Mouse (Mus musculus) C2C12 (cell line): ENCODE measurements at regions not wholly inside any gene's neighbourhood (a gene's known extent, or its start where the extent isn't known, plus 50 kb on each side); places are given as distances from the start of the nearest gene placed in this dataset.
"Not testable (repeated sequence)": the region's sequence is repeated elsewhere in the genome, so short reads cannot be mapped to it uniquely, and the experiment has no call there.

Experiments used
- H3K27me3 ChIP-seq: one replicate; pipeline ENCODE4 v1.6.1; 2011; ENCODE audit not compliant: control insufficient read depth, insufficient read depth, insufficient read length
- H3K36me3 ChIP-seq: one replicate; pipeline ENCODE4 v1.6.1; 2011; ENCODE audit not compliant: control insufficient read depth, insufficient read depth
- H3K4me3 ChIP-seq: one replicate; pipeline ENCODE4 v1.5.1; 2011; ENCODE audit warnings: mild to moderate bottlenecking, control low read depth; ENCODE audit not compliant: poor library complexity, insufficient read depth, severe bottlenecking
- H3K79me2 ChIP-seq: one replicate; pipeline ENCODE4 v1.6.1; 2011; ENCODE audit not compliant: control insufficient read depth, insufficient read depth
- H3K79me3 ChIP-seq: one replicate; pipeline ENCODE4 v1.6.1; 2011; ENCODE audit warnings: low read depth, control low read depth
- H3ac ChIP-seq: one replicate; pipeline ENCODE3; 2011; ENCODE audit warnings: low read depth; ENCODE audit not compliant: control insufficient read depth, insufficient read length
- CEBPB ChIP-seq: IDR thresholded peaks from one replicate; pipeline ENCODE4 v1.6.1; 2011; ENCODE audit warnings: low read depth, mild to moderate bottlenecking, control low read depth, moderate library complexity
- CTCF ChIP-seq: IDR thresholded peaks from one replicate; pipeline ENCODE4 v1.5.1; 2011; ENCODE audit not compliant: control insufficient read depth, insufficient read depth, insufficient read length
- FOSL1 ChIP-seq: IDR thresholded peaks from one replicate; pipeline ENCODE4 v1.8.0; 2011; ENCODE audit warnings: mild to moderate bottlenecking, low read length; ENCODE audit not compliant: poor library complexity, insufficient read depth, severe bottlenecking
- MAX ChIP-seq: IDR thresholded peaks from one replicate; pipeline ENCODE4 v1.6.1; 2011; ENCODE audit warnings: mild to moderate bottlenecking, control low read depth
- MYOD1 ChIP-seq: IDR thresholded peaks from one replicate; pipeline ENCODE4 v1.6.1; 2011; ENCODE audit warnings: low read depth; ENCODE audit not compliant: control insufficient read depth, insufficient read length
- MYOG ChIP-seq: IDR thresholded peaks from one replicate; pipeline ENCODE4 v1.6.1; 2011; ENCODE audit not compliant: control insufficient read depth, insufficient read length; ENCODE audit errors: extremely low read depth
- USF1 ChIP-seq: IDR thresholded peaks from one replicate; pipeline ENCODE4 v1.6.1; 2011; ENCODE audit warnings: low read depth, mild to moderate bottlenecking, control low read depth, moderate library complexity

DNA sequence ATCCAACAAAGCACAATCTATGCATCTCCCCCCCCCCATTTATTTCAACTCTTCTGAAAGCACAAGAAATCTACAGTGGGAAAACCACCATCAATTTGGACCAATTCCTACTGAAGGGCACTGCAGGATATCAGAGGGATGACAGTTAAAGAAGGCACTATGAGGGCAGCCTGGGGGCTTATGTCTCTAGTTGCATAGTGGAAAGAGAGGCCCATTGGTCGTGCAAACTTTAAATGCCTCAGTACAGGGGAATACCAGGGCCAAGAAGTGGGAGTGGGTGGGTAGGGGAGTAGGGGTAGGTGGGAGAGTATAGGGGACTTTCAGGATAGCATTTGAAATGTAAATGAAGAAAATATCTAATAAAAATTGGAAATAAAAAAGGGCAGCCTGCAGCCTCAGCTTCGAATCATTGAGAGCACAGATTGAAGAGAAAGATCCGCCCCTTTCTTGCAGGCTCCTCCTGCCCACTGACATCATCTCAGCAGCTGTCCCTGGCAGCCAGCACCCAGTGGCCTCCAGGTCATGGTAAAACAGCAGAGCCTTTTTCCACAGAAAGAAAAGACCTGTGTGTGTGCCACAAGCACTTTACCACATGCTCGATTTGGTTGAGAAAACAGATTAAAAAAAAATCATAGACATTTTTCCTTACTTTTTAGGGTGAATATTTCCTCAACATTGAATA, 571.6 kb upstream of the Adamts5 start:
- no peaks in the 10 kb centered on the region for H3K79me2 ChIP-seq
- H3K36me3 ChIP-seq: no peaks in the 10 kb centered on the region
- H3ac ChIP-seq: no peak overlapping the region
- no peaks in the 10 kb centered on the region for H3K79me3 ChIP-seq
- no peak for TF ChIP-seq USF1
- TF ChIP-seq MYOG: no peak
- no peak for TF ChIP-seq FOSL1
- TF ChIP-seq CTCF: no peak
- TF ChIP-seq CEBPB: no peak
- TF ChIP-seq MAX: no peak
- TF ChIP-seq MYOD1: no peak
- no peaks in the 10 kb centered on the region for H3K27me3 ChIP-seq
- no peak overlapping the region for H3K4me3 ChIP-seq

DNA sequence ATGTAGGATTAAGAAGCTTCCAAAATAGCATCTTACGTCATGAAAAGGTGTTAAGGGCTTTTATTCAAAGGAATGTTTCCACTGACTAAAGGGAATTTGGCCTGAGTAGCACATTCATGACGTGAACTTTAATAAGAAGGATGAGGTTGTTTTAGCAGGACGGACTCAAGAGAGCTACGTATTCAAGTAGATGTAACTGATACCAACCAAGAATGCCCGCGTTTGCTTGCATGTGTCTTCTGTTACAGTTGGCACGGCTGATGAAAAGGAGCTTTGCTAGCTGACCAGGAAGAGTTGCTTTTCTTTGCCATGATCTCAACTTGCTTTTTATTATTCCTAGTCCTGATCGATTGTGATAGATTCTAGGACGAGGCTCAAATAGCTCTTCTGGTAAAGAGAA, 559.4 kb upstream of the Adamts5 start:
- Histone ChIP-seq H3K79me3 (no peaks in the 10 kb centered on the region), H3K27me3 (no peaks in the 10 kb centered on the region), H3ac (no peak overlapping the region), H3K79me2 (no peaks in the 10 kb centered on the region), H3K4me3 (no peak overlapping the region), H3K36me3 (no peaks in the 10 kb centered on the region)
- TF ChIP-seq MYOG (no peak), MAX (no peak), CTCF (no peak), CEBPB (no peak), MYOD1 (no peak), FOSL1 (no peak), USF1 (no peak)

DNA sequence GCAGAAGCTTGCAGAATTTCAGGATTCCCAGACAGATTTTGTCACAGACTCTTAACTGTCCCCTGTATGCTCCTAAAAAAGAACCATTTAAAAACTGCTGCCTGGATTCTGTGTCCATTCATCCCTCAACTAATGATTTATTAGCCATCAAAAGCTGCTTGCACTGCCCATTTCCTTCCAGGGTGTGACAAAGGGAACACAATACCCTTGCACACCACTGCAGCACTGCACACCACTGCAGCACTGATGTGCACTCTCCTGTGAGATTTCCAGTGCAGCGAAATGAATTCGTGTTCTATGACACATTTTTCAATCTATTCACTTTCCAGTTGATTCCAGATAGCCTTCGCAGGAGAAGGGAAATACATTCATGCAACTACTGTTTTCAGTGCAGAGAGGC, 555.0 kb upstream of the Adamts5 start:
- Histone ChIP-seq H3K4me3 (no peak overlapping the region), H3K27me3 (no peaks in the 10 kb centered on the region), H3K79me2 (no peaks in the 10 kb centered on the region), H3ac (no peak overlapping the region), H3K36me3 (no peaks in the 10 kb centered on the region), H3K79me3 (no peaks in the 10 kb centered on the region)
- TF ChIP-seq FOSL1: no peak
- no peak for TF ChIP-seq USF1
- TF ChIP-seq MYOD1: no peak
- TF ChIP-seq MYOG: no peak
- TF ChIP-seq CTCF: no peak
- no peak for TF ChIP-seq CEBPB
- no peak for TF ChIP-seq MAX

DNA sequence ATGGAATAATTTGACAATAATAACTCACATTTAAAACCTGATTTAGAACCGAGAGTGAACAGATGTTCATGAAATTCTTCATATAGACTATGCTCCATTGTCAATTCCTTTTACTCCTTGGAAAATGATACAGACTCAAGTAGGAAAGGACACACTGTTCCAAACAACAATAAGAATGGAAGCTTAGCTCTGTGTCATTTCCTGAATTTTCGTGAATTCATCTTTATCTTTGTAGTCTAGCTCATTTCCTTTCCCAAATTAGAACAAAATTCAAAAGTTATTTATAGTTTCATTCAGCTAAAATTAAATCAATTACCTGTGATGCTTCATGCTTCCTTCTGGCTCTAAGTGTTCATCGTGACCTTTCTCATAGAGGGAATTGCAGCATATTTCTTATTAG, 553.2 kb upstream of the Adamts5 start:
- no peak overlapping the region for H3ac ChIP-seq
- no peak overlapping the region for H3K4me3 ChIP-seq
- H3K79me3 ChIP-seq: no peaks in the 10 kb centered on the region
- no peak for TF ChIP-seq CTCF
- TF ChIP-seq MYOD1: no peak
- TF ChIP-seq CEBPB: no peak
- no peak for TF ChIP-seq USF1
- no peaks in the 10 kb centered on the region for H3K27me3 ChIP-seq
- no peaks in the 10 kb centered on the region for H3K79me2 ChIP-seq
- H3K36me3 ChIP-seq: no peaks in the 10 kb centered on the region

DNA sequence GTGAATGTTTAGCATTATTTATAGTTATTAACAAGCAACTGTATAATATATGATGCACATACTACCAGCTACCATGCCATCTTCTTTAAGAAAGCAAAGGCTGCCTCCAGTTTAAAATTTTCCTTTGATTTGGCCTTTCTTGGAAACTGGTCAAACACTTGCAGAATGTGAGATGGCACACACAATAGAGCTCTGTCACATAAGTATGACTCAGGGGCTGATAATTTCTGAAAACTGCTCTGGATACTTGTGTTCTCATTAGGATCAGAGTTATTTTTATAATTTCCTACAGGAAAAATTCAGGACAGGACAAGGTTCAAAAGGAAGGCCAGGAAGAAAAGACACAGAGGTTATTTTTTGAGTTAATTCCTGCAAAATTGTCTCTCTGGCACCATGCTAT, 552.4 kb upstream of the Adamts5 start:
- no peak overlapping the region for H3K4me3 ChIP-seq
- no peaks in the 10 kb centered on the region for H3K79me2 ChIP-seq
- no peaks in the 10 kb centered on the region for H3K27me3 ChIP-seq
- no peaks in the 10 kb centered on the region for H3K36me3 ChIP-seq
- H3K79me3 ChIP-seq: no peaks in the 10 kb centered on the region
- TF ChIP-seq MYOG: no peak
- no peak for TF ChIP-seq MYOD1
- no peak for TF ChIP-seq USF1
- no peak for TF ChIP-seq FOSL1
- no peak for TF ChIP-seq CEBPB
- no peak overlapping the region for H3ac ChIP-seq

DNA sequence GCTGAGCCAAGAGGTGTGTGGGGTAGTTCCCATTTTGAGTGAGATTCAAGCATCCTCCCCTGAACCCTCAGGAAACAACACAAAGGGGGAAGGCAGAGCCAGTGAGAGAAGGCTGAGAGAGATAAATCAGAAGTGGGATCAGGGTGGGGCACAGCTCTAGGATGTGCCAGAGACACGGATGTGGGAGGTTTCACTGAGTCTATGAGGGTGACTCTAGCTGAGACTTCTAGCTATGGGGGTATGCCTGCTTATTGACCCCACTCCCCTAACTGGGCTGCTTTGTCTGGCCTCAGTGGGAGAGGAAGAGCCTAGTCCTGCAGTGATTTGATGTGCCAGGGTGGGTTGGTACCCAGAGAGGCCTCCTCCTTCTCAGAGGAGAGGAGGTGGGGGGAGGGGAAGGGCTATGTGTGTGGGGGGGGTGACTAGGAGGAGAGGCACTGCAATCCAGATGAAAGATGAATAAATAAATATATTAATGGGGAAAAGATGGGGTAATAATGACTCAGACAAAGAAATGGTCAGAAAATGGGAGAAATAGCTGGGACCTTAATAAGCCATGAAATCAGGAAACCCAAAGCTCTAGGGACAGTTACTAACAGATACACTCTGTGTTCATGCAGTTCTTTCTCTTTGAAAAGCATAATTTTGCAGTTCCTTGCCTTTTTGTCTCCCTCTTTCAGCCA, 547.0 kb upstream of the Adamts5 start:
- Histone ChIP-seq H3K79me3 (no peaks in the 10 kb centered on the region), H3ac (no peak overlapping the region), H3K36me3 (no peaks in the 10 kb centered on the region), H3K79me2 (no peaks in the 10 kb centered on the region), H3K27me3 (no peaks in the 10 kb centered on the region), H3K4me3 (no peak overlapping the region)
- TF ChIP-seq CTCF (no peak), FOSL1 (no peak), MYOD1 (no peak), MAX (no peak), CEBPB (no peak), MYOG (no peak), USF1 (no peak)

DNA sequence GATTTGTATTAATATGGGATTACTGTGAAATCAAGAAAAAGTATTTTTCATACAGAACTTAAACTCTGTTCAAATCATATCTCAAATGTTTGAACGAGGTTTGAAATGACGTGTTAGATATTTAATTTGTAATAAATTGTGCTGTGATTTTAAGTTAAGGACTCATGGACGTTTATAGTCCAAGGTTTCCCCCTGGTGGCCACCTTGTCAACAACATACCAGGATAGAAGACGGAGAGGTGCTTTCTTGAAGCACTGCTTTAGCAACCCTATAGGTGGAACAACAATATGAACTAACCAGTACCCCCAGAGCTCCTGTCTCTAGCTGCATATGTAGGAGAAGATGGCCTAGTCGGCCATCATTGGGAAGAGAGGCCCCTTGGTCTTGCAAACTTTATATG, 517.8 kb upstream of the Adamts5 start:
- not testable (repeated sequence) for H3ac ChIP-seq, H3K27me3 ChIP-seq, H3K79me2 ChIP-seq, H3K79me3 ChIP-seq, H3K36me3 ChIP-seq, H3K4me3 ChIP-seq
